Comparison of ENCODE assay signal across 8 mouse cellular contexts in the genomic region with DNA sequence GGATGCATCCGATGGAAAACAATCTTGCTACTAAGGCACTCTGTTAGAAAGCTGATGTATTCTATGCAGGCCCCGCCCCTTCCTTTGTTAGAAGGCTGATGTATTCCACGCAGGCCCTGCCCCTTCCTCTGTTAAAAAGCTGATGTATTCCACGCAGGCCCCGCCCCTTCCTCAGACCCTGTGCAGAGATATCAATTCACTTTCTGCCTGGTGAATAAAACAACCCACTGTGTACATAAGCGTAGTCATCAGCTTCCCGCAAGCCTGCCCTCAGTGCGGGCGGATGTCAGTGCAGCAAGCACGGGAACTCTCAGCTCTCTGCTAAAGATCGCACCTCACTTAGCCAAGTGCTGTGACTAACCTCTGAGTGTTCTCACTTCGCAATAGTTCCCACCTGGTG.
DNase-seq lines count a peak whose midpoint lies in the region; ATAC-seq and TF ChIP-seq lines count a peak whose summit lies in the region.

No protein-coding gene starts in this region.

- ATAC-seq in liver, embryonic 13.5 days (ENCODE audit: low read depth), result peak; percentile 34; the same call in 1 of the 2 replicates
- peak; percentile 52; the same call in 1 of the 2 replicates for ATAC-seq in lung, embryonic 15.5 days (ENCODE audit: borderline replicate concordance, extremely low read depth, low FRiP score, low TSS enrichment)
- ATAC-seq in stomach, embryonic 15.5 days (ENCODE audit: insufficient read depth, low FRiP score, low read depth), result peak; percentile 35; the same call in 1 of the 2 replicates

- no peak for TF ChIP-seq CTCF in gastrocnemius, adult 2 months (IDR thresholded peaks at IDR 0.05)

- no peak overlapping the region for H3K9ac ChIP-seq in liver, embryonic 13.5 days
- no peak overlapping the region for H3K9ac ChIP-seq in lung, embryonic 15.5 days
- no peak overlapping the region for H3K9ac ChIP-seq in stomach, embryonic 15.5 days

- H3K9me3 ChIP-seq in liver, embryonic 13.5 days (replicated peaks), result no peaks in the 10 kb centered on the region
- H3K9me3 ChIP-seq in lung, embryonic 15.5 days, result no peaks in the 10 kb centered on the region
- H3K9me3 ChIP-seq in stomach, embryonic 15.5 days, result no peaks in the 10 kb centered on the region

- no peak overlapping the region for H3K4me2 ChIP-seq in liver, embryonic 13.5 days
- H3K4me2 ChIP-seq in lung, embryonic 15.5 days, result no peak overlapping the region
- no peak overlapping the region for H3K4me2 ChIP-seq in stomach, embryonic 15.5 days

- no peak overlapping the region for H3K27ac ChIP-seq in liver, embryonic 13.5 days
- H3K27ac ChIP-seq in lung, embryonic 15.5 days, result no peak overlapping the region
- H3K27ac ChIP-seq in stomach, embryonic 15.5 days, result no peak overlapping the region
- H3K27ac ChIP-seq in gastrocnemius, adult 2 months, result no peak overlapping the region

- no peaks in the 10 kb centered on the region for H3K27me3 ChIP-seq in liver, embryonic 13.5 days
- H3K27me3 ChIP-seq in lung, embryonic 15.5 days, result no peaks in the 10 kb centered on the region
- no peaks in the 10 kb centered on the region for H3K27me3 ChIP-seq in stomach, embryonic 15.5 days (replicated peaks)

- DNase-seq in liver, embryonic 13.5 days, result no peak
- DNase-seq in liver, result no peak
- peak; percentile 58 for DNase-seq in embryo, embryonic 11 days
- no peak for DNase-seq in left cerebral cortex, adult 11 months (ENCODE audit: low spot score)
- DNase-seq in gastrocnemius, adult 2 months, result no peak
- no peak for DNase-seq in Muller cell, postnatal 12 days (ENCODE audit: inconsistent ontology term)

- peaks cover 29% of the 10 kb centered on the region for H3K36me3 ChIP-seq in liver, embryonic 13.5 days
- peaks cover 22% of the 10 kb centered on the region for H3K36me3 ChIP-seq in lung, embryonic 15.5 days
- H3K36me3 ChIP-seq in stomach, embryonic 15.5 days, result peaks cover 15% of the 10 kb centered on the region

- intact Hi-C loops in gastrocnemius, adult 2 months (cut with DNase I), result no loop called here

- H3K4me1 ChIP-seq in liver, embryonic 13.5 days (replicated peaks), result peaks cover 4% of the 10 kb centered on the region
- H3K4me1 ChIP-seq in lung, embryonic 15.5 days, result peaks cover 4% of the 10 kb centered on the region; the same call in 1 of the 2 replicates
- no peaks in the 10 kb centered on the region for H3K4me1 ChIP-seq in stomach, embryonic 15.5 days

- WGBS in liver, embryonic 13.5 days (ENCODE audit: insufficient replicate concordance), result 71% methylated on average over 12 of the region's 12 CpGs
- 63% methylated on average over 12 of the region's 12 CpGs for WGBS in lung, embryonic 15.5 days
- 61% methylated on average over 12 of the region's 12 CpGs for WGBS in stomach, embryonic 15.5 days

- H3K4me3 ChIP-seq in liver, embryonic 13.5 days (replicated peaks), result no peak overlapping the region
- H3K4me3 ChIP-seq in lung, embryonic 15.5 days, result no peak overlapping the region
- H3K4me3 ChIP-seq in stomach, embryonic 15.5 days (replicated peaks), result no peak overlapping the region
- no peak overlapping the region for H3K4me3 ChIP-seq in gastrocnemius, adult 2 months
